Mouse (Mus musculus) T-cell, adult 66 days (primary cell): ENCODE data around the gene Aph1a. TPM values are rescaled to one million over a fixed set of nuclear protein-coding genes. Genes with fewer than 3 reads are reported as not detected.

Experiments
- total RNA-seq, 2 experiments: library from RNA; stranded (reverse); gene quantifications; 3 replicates in 1 of 2; 4 replicates in 1 of 2; pipeline ENCODE4 v1.2.4; 2023

Aph1a gene
- total RNA-seq: 10 to 100 TPM; 49.9 to 71.5 TPM

DNA sequence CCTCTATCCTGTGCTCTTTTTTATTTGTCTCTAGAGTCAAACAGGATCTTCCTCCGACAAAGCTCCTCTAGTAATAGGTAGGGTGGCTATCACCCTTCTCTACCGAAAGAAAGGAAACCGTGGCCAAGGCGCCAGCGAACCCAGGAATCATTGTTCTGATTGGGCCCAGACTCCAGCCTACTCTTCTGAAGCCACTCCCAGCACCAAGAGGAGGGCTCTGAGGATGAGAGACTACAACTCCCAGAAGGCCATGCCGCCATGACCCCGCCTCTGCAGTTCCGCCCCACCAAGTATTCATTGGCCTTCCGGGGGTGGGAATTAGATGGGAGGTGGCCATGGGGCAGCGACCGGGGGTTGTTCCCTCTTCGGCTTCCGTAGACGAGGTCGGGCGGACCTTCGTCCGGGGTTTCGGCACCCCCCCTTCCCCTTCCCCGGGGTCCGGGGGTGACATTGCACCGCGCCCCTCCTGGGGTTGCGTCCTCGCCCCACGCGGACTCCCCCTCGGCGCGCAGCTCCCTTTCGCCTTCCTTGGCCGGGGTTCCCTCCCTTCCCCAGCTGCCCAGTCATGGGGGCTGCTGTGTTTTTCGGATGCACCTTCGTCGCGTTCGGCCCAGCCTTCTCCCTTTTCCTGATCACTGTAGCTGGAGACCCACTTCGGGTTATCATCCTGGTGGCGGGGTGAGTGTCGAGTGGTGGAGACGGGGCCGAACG, at the start of gene Aph1a:
Gene Aph1a, plus strand, starts transcription at position 364 of the 711 bp plus-strand sequence.

DNA sequence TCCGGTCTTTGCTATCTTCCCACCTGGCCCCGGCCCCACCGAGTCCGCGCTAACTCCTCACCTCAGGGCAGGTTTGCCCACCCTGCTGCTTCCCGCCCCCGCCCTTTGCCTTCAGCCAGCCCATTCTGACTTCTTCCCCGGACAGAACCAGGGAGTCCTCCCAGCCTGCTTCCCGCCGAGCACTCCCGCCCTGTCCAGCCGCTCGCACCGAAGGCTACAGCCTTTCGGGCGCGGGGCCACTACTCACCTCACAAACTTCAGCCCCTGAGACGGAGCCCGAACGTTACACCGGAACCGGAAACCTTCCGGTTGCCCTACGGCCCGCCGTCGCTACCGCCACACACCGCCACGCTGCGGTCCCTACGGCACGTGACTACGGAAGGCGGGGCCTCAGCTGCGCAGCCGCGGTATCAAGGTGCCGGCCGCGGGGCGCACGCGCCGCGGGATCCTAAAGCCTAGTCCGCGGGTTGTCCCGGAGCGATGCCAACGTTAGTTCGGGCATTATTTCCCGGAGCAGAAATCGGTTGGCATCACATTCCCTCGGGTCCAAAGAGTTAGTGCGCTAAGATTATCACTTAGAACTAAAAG, 38.2 kb upstream of the Aph1a start, which contains the start of gene Prpf3:
Gene Prpf3, minus strand, starts transcription at position 384 of the 588 bp plus-strand sequence.

DNA sequence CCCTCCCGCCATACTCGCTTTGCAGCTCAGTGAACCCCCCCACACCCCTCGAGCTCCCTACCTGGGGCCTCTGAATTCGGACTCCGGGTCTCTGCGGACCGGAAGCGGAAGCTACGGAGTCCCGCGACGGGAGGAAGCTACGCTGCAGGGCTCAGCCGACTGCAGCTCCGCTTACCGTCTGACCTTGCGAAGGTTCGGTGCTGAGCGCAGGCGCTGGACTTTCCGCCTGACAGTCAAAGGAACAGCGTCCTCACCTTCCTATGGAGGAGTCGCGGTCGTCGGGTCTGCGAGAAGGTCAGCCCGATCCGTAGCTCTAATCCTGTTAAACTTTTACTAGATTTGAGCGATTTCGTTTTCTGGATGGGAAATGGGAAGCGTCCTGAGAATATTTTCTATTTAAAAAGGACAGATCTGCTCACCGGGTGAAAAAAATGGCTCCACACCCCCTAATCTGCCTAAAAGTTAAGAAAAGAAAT, 22.3 kb upstream of the Aph1a start, which contains the start of gene Mrps21:
Gene Mrps21, minus strand, starts transcription at position 128 of the 476 bp plus-strand sequence.

DNA sequence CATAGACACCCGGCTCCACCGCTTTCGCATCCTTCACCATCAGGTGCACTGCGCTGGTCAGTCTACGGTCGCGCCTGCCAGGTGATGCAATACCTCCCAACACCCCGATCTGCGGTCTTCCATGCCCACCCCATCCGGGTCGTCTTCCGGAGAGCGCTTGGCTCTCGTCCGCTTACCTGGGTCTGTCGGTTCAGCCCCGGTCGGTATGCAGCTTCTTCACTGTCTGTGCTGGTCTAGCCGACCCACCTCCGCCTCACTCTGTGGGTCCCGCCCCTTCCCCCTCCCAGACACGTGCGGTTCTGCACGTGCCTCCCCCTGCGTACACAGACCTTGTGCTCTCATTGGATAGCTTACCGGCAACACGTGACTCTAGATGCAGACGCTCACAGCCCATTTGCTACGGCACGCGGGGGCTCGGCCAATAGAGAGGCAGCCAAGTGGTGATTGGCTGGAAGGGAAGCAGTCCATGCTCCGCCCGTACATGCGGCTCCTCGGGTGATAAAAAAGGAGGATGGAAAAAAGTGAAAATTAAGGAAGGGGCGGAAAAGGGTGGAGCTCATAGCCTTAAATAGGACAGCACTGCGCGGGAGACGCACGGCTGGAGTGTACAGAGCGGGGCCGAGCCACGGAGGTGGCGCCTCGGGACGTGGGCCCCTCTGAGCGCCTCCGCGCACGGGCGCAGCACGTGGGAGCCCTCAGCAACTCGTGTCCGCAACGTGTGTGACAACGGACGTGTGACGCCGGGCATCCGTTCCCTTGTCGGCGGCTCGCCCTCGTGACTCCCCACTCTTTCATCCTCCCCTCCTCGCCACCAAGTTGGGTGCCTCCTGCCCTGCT, 11.6 kb upstream of the Aph1a start, which contains the start of gene Ciart:
Gene Ciart, minus strand, starts transcription at position 273 of the 837 bp plus-strand sequence.

DNA sequence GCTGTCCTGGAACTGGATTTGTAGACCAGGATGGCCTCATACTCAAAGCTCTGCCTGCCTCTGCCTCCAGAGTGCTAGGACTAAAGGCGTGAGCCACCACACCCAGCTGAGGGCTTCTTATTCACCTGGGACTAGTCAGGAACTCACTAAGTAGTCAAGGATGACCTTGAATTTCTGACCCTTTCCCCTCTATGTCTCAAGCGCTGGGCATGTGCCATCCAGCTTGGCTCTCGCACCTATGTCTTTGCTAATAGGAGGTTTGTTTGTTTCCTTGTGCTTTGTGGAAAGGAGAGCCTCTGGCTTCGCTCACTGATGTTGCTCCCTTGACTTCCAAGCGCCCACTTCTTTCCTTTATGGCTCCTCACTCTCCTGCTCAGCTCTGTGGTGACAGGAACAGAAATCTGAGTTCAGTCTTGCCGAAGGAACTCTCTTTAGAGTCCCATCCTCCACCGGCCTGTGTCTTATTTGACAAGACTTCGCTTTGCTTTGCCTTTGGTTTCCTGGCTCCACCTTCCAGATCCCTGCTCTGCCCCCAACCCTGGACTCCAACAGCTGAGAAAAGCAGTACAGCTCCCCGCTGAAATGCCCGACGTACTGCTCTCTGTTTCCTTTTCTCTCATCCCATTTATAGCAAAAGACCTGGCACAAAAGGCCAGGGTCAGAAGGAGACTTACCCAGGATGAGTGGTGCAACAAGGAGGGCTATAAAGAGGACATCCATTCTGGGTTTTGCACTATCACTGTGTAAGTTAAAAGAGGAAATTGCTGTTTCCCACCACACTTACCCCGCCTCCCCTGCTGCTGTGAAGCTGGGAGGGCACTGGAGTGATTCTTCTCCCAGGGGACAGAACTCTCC, 2.3 kb upstream of the Aph1a start, which contains the start of gene BC028528:
Gene BC028528, minus strand, starts transcription at position 795 of the 855 bp plus-strand sequence.

DNA sequence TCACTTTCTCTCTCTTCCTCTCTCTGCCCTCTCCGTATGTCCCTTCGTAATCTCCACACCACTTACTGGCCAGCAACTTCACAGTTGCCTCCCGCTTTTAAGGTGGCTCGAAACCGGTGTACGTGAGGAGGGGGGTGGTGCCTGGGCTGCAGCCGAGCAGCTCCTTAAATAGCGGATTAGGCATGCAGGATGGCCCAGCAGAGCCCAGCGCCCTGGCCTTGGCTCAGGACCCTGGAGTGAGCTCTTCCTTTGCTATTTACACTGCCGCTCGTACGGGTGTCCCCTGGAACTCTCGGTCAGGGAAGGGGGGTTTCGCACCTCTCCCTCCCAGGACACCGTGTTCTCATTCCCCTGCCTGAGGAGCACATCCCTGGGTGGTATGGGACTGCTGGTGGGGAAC, 10.8 kb downstream of the Aph1a start, which contains the start of gene Car14:
Gene Car14, minus strand, starts transcription at position 124 of the 400 bp plus-strand sequence.

DNA sequence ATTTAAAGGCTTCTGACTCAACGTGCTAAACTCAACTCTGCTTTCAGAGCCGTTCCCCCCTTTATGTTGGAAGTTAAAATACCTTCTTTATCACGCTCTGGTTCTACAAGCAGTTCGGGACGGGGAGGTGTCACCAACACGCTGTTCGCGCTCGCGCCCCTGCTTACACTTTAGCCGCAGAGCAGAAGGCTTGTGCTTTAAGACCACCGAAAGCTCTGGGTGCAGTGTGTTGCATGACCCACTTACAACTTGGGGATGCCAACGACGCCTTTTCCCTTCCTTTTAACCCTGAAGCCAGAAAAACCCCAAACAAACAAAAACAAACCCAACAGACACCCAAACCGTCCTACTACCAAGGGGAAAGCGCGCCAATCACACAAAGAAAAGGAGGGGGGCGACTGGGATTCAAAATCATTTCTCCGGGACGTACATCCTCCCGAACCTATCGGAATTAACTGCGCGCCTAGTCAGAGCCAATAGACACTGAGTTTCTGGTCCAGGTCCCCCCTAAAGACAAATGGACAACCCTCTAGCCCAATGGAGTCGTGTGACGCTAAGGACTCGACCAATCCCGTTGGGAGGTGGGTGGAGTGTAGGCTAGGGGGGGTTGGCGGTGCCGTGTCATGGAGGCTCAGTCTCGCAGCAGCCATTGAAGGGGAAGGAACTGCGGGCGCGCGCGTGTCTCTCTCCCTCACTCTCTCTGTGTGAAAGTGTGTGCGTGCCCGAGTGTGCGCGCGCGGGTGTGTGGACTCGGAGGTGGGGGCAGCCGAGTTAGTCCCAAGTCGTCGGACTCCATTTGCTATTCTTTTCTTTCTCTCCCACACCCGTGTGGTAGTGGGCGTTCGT, 35.1 kb downstream of the Aph1a start, which contains the start of gene Anp32e:
Gene Anp32e, plus strand, starts transcription at position 589 of the 846 bp plus-strand sequence.

Other genes with a start within 250 kb of the Aph1a start
- gene Mcl1, start 235.2 kb upstream of the Aph1a start, total RNA-seq: 100 to 1,000 TPM; 312 to 327 TPM
- 10 to 100 TPM in 1 of 2 experiments, 1 to 10 TPM in 1; 7.9 to 11.6 TPM for gene Adamtsl4, start 206.1 kb upstream of the Aph1a start, total RNA-seq
- 100 to 1,000 TPM in 1 of 2 experiments, 10 to 100 TPM in 1; 98.0 to 103 TPM for gene Ecm1, start 154.4 kb upstream of the Aph1a start, total RNA-seq
- gene Tars2, start 133.8 kb upstream of the Aph1a start, total RNA-seq: 100 to 1,000 TPM; 128 to 134 TPM
- gene Rprd2, start 75.1 kb upstream of the Aph1a start, total RNA-seq: 100 to 1,000 TPM; 107 to 116 TPM
- gene Prpf3, start 38.1 kb upstream of the Aph1a start, total RNA-seq: 10 to 100 TPM; 82.0 to 90.5 TPM
- gene Mrps21, start 22.4 kb upstream of the Aph1a start, total RNA-seq: 100 to 1,000 TPM in 1 of 2 experiments, 10 to 100 TPM in 1; 95.6 to 108 TPM
- gene Ciart, start 11.7 kb upstream of the Aph1a start, total RNA-seq: 10 to 100 TPM; 12.9 to 18.1 TPM
- under 1 TPM in 1 of 2 experiments, not detected in 1; 0.96 TPM for gene BC028528, start 2.0 kb upstream of the Aph1a start, total RNA-seq
- not detected for gene Car14, start 10.7 kb downstream of the Aph1a start, total RNA-seq
- 100 to 1,000 TPM; 102 to 115 TPM for gene Anp32e, start 35.3 kb downstream of the Aph1a start, total RNA-seq
- gene Plekho1, start 102.0 kb downstream of the Aph1a start, total RNA-seq: 10 to 100 TPM; 28.1 to 40.0 TPM
- 10 to 100 TPM in 1 of 2 experiments, 1 to 10 TPM in 1; 9.4 to 19.2 TPM for gene Vps45, start 164.5 kb downstream of the Aph1a start, total RNA-seq
- 10 to 100 TPM; 18.1 to 27.4 TPM for gene Otud7b, start 210.6 kb downstream of the Aph1a start, total RNA-seq